Mouse (Mus musculus) c-Kit-negative CD71-positive TER-119-positive erythroid progenitor cells, embryonic 14.5 days (primary cell): ENCODE data around the gene Olfr1097.

Experiments used
- DNase-seq: peaks from one replicate; pipeline ENCODE4 v3.0.0-alpha.2; 2013; ENCODE audit warnings: low read depth, low spot score

Gene Olfr1097

DNA sequence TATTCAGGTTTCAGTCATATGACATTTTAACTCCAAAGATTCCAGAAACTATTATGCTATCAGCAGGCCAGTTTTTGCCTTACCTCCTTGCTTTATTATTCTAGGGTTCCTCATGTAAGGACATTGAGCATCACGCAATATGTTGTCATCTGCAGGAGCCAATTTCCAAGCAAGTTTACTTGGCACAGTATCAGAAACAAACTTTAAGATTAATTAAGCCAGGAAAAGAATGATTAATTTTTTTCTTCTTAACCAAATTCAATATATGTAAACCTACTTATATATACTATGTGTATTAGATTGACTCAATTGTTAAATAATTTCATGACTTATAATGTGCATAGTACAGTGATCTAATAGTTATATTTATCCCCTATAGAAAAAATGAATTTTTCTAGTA lies at the start of gene Olfr1097:
Gene Olfr1097 (minus strand): TSS at position 101 of the 400 bp plus-strand sequence.
- no peak for DNase-seq

DNA sequence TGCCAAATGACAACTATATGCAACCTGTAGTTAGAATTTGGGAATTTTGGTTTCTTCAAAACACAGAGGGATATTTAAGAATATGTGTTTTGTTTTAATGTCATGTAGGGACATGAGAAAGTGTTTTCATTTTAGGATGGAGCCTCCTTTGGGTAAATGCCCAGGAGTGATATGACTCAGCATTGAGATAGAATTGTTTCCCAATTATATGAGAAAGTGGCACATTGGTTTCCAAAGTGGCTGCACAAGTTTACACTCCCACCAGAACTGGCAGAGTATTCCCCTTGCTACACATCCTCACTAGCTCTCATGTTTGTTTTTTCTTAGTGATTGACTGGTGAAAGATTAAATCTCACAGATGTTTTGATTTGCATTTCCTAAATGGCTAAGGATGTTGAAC lies 34.5 kb upstream of the Olfr1097 start:
- no peak for DNase-seq

DNA sequence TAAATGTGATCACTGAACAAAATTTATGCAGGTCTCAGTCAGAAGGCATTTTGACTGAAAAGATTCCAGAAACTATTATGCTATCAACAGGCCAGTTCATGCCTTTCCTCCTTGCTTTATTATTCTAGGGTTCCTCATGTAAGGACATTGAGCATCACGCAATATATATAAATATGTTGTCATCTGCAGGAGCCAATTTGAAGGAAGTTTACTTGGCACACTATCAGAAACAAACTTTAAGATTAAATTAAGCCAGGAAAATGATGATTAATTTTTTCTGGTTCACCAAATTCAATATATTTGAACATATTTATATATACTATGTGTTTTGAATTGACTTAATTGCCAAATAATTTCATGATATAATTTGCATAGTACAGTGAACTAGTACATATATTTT lies 32.4 kb upstream of the Olfr1097 start, which contains the start of gene Olfr1098:
Gene Olfr1098 (minus strand): TSS at position 101 of the 400 bp plus-strand sequence.
- no peak for DNase-seq

DNA sequence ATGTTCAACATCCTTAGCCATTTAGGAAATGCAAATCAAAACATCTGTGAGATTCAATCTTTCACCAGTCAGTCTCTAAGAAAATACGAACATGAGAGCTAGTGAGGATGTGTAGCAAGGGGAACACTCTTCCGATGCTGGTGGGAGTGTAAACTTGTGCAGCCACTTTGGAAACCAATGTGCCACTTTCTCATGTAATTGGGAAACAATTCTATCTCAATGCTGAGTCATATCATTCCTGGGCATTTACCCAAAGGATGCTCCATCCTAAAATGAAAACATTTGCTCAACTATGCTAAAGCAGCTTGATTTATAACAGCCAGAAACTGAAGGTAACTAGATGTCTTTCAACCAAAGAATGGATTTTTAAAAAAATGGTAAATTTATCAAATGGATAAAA lies 13.6 kb upstream of the Olfr1097 start:
- DNase-seq = no peak

DNA sequence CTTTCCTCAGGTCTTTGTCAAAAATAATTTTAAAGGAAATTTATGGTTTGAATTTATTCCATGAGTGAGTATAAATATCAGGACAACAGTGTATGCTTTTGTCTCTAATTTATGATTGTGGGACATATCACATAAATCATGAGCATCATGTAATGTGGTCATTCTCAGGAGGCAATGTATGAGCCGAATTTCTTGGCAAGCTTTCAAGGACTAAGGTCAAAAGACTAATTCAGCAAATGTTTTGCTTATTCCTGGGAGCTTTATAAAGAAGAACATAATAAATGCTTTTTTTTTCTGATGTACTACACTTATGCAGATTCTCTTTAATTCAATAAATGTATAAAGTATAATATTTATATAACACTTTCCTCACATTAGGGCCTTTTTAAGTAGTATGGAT lies 17.3 kb downstream of the Olfr1097 start, which contains the start of gene Gm13723:
Gene Gm13723 (minus strand): TSS at position 101 of the 400 bp plus-strand sequence.
- no peak for DNase-seq

DNA sequence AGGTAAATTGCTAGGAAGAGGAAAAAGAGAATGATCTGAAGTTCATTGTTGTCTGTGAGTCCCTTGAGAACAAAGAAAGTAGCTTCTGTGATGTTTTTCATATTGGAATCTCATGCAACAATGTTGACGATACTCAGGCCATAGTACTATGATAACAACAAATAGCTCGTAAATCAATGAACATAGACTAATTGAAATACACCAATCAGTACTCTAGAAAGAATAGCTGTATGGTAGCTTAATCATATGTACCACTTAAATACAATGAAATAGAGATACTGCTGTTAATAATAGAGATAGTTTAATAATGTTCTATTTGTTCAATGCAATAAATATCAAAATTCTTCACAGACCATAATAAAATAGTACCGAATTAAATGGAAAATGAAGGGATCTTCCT lies 40.4 kb downstream of the Olfr1097 start, which contains the start of gene Olfr1095:
Gene Olfr1095 (minus strand): TSS at position 101 of the 400 bp plus-strand sequence.
- DNase-seq = no peak
